Mouse (Mus musculus): ENCODE data around the gene Tmem200b. TPM values are rescaled to one million over a fixed set of nuclear protein-coding genes. Genes with fewer than 3 reads are reported as not detected.
A peak's percentile ranks its signal among the peaks of the same experiment; 100 is the strongest.

Gene Tmem200b
- total RNA-seq, 2 experiments from 2014 or later = 9.4 to 12.8 TPM

DNA sequence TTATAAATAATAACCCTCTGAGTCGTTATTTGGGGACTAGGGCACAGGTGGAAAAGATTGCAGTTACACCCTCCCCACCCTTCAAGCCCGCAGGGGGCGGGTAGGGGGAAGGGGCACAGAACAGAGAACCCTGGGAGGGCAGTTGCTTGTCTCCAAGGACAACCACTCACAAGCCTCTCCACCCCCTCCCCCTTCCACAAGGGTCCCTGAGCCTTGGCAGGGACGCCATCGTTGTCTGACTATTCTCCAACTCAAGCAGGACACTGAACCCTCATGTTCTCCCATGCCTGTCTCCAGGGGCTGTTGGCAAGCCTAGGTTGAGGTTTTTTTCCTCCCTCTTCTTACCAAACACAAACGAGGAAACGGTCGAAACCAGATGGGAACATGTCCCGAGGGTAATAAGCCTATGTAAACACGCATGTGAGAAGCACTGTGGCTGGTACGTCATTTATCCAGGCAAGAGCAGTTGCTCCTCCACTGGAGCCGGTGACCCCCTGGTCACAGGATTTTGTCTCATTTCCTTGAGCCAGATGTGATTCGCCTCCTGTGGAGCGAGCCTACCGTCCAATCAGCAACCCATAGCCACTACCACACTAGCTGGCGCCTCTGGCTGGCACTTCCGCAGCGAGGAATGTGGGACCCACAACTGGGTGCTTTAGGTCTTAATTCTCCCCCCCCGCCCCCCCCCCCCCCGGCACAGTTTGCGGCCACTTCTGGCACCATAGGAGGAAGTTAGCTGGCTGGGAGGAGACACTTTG is 11.2 kb upstream of the Tmem200b start:
- peak; percentile 39 for DNase-seq

DNA sequence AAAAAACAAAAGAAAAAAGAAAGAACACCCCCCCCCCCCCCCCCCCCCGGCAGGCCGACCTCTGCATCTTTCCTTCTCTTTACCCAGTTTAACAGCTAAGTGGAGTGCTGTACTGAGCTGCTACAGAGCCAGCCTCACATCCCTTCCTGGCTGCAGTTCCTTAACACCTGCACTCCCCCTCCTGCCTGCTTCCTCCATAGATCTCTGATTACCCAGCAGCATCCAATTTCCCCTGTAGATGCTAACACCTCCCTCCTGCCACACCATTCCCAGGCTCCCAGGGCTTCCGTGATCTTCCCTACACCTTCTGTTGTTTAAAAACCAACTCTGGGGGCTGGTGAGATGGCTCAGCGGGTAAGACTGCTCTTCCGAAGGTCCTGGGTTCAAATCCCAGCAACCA is 10.1 kb upstream of the Tmem200b start:
- no peak for DNase-seq

- DNase-seq = no peak
Observed at GRCm38 (mm10) chr4:131913526-131913925, 8.0 kb upstream of the Tmem200b start.

GRCm38 (mm10) chr4:131914046-131914643 is 7.4 kb upstream of the Tmem200b start:
- no peak for DNase-seq

- DNase-seq = peak; percentile 51
Observed at GRCm38 (mm10) chr4:131914891-131915469, 6.6 kb upstream of the Tmem200b start.

DNA sequence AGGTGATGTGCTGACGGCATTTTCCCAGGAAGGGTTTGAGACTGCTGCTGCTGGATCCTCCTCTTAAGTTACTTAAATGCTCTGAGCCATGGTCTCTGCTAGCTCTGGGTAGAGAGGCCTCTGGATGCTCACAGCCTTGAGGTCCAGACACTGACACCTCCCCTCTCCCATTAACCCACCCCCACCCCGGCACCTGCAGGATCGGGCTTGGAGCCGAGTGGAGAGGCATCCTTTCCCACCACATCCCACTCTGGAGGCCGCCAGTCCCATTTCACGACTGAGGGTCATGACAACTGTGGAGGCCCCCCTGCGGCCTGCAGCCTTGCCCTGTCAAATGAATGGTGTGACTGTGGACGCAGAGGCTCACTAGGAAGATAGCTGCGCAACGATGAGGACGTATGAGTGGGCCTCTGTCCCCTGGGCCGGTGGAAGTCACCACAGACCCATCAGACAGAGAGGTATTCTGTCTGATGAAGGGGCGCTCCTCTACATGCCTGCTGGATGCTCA is 5.7 kb upstream of the Tmem200b start:
- no peak for DNase-seq

DNA sequence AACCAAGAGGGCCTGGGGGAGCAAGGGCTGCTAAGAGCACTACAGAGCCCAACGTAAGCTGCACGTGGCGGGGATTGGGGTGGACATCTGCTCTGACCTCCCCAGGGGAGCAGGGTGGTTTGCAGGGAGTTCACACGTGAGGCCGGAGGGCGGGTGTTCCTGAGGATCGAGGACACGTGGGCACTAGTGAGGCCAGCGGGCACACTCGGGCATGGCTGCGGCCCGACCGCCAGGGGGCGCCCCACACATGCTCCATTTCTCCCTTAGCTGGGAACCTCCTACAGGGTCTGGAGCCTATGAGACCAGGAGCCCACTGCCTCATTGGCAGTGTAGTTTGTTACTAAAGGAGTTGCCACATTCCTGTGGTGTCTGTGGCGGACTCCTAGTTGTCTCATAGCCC is 5.1 kb upstream of the Tmem200b start:
- peak; percentile 90 for DNase-seq

DNA sequence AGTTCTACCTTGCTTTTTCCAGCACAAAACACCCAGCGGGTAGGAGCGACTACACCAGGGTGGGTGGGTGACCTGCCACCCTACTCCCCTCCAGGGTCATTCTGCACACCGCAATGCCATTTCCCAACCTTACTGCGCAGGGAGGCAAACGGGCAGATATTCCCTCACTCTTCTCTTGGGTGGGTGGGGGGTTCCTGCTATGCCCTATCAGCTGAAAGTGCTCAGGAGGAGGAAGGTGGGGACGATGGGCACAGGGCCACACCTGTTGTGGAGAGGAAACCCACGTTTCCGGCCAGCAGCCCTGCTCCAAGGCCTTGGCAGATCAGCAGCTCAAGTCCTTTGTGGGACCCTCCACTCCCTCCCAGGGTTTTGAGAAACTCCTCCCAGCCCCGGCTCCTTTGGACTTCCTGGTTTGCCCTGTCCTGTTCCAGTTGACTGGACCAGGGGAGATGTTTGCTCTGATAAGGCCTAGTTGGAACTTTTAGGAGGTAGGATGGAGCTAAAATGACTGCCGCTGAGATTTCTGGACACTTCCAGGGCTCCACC is 4.5 kb upstream of the Tmem200b start:
- peak; percentile 19 for DNase-seq

DNA sequence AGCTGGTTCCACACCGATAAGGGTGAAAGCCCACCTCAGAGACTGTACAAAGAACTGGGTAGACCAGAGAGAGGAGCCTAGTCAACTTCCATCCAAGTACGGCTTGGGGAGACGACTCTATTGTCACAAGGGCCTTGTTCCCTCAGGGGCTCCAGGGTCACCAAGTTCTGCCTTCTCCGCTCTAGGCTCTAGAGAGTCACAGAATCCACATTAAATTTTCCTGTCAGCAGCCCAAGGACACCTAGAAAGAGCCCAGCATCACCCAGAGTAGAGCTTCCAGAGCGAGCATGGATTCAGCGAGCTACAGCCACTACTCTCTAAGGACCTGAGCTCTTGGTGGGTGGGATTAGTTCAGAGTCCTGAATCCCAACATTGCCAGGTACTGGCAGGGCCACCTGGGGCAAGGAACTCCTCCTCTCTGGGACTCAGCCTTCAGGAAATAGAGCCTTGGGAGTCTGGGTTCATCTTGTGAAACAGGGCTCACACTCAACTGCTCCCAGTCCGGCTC is 3.5 kb upstream of the Tmem200b start:
- DNase-seq = no peak

GRCm38 (mm10) chr4:131918711-131919500 is 2.7 kb upstream of the Tmem200b start:
- peak; percentile 56 for DNase-seq

DNA sequence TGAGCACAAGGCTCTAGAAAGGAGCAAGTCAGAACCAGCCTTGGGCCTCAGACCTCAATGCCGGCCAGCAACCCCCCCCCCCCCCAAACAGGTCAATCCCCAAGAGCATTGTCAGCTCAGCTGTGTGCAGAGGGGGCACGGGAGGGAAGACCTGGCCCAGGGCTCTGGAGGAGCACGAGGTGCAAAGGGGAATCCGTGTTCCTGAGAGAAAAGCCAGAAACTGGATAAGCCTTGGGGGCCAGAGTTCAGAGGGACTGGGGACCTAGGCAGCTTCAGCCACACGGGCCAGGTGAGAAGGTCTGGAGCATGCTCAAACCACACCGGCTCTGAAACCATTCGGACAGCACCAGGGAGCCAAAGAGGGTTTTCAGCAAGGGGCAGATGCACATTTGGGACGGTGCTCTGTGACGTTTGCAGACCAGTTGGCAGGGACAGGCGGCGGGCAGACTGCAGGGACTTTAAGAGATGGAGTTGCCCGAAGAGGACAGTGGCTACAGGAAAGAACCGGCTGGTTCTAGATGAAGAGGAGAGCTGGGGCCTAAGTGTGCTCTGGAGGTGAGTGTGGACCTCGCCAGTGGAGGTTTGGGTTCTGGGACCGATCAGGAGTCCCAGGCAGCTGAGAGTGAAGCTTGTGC is 1.9 kb upstream of the Tmem200b start:
- no peak for DNase-seq

DNA sequence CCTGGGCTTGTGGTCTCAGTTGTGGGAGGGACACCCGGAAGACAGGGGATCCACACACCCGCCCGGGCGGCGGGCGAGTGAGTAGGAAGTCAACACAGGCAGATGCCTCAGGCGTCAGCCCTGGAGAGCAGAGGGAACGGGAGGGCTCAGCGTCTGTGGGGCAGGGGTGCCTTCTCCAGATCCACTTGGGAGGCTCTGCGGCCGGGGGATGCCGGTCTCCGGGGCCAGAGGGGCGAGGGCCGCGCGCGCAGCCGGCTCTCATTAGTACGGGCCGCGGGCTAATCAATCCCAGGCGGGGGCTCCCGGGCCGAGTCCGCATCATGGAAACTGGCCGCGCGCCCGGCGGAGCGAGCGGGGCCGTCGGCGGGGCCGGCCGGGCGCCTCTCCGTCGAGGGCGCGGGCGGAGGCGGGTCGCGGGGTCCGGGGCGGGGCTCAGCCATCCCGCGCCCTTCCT is 1.4 kb upstream of the Tmem200b start:
- peak; percentile 79 for DNase-seq

DNA sequence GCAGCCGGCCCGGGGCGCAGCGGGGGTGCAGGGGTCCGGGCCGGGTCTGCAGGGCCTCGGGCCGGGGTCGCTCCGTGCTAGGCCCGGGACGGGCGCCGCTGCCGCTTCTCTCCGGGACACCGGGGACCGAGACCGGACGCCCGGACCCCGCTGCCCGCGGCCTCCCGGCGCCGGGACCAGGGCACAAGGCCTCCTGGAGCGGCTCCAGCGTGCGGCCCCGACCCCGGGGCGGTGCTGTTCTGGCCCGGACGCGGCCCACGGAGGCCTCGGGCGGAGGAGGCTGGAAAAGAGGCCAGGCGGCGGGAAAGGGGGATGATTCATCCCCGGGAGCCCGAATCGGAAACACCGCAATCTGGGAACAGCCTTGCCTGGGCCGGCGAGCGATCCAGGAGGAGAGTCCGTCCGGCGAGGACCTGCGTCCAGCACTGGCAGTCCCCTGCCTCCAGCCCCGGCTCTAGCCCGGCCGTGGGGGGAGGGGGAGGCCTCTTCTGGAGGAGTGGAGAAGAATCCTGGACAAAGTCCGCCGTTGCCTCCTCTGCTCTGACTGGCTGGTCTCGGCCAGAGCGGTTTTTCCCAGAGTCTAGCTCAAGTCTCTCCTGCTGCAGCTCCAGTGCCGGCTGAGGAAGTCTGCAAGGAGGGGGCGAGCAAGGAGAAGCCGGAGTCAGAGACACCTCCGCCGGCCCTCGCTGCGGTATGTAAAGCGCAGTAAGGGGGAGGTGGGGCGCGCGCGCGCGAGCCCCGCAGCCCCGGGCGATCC is 798 bp upstream of the Tmem200b start:
- peak; percentile 77 for DNase-seq

GRCm38 (mm10) chr4:131922404-131922803 is 833 bp downstream of the Tmem200b start:
- DNase-seq = no peak

DNA sequence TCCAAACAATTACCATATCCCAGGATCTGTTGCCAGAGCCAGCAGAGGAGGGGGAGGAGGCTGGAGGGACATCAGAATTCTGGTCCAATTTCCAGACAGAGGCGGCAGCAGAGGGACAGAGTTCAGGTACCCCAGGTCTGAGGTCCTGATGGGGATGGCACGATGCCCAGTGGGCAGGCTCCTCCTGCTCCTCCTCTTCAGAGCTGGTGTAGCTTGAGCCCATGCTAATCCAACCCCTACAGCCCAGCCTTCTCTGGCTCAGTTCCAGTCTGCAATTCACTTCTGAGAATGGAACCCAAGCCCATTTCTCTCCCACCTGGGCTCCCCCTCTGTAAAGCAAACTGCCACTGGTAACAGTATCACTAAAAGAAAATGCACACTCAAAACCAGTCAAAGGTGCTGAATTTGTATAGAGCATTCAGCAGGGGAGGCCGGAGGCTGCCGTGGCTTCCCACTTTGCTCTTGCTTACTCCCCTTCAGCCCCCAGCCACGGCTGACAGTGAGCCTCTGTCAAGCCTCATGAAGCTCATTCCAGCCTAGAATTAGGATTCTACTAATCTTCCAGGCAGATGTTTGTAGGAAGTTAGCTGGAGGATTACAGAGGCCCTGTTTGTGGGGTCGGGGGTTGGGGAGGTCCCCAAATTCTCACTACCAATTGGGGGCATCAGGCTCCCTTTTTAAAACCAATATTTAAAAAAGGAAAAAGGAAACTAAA is 2.7 kb downstream of the Tmem200b start:
- peak; percentile 29 for DNase-seq

DNA sequence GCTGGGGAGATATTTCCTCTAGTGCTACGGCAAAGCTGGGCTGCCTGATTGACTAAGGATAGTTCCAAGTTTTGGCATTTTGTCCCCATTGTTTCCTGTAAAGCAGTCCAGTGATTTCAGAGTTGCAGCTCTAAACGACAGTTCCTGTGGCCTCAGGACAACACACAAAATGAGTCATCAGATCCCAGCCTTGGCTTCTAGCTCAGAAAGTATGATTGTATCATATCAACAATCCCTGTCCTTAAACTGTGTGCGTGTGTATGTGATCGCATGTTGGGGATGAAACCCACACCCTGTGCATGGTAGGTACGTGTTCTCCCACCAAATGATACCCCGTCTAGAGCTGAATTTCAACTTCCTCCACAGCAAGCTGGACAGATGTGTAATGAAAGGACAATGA is 7.6 kb downstream of the Tmem200b start:
- DNase-seq = no peak

- no peak for DNase-seq
Observed at GRCm38 (mm10) chr4:131939459-131939858, 17.9 kb downstream of the Tmem200b start.

- no peak for DNase-seq
Observed at GRCm38 (mm10) chr4:131940846-131941245, 19.3 kb downstream of the Tmem200b start.

DNA sequence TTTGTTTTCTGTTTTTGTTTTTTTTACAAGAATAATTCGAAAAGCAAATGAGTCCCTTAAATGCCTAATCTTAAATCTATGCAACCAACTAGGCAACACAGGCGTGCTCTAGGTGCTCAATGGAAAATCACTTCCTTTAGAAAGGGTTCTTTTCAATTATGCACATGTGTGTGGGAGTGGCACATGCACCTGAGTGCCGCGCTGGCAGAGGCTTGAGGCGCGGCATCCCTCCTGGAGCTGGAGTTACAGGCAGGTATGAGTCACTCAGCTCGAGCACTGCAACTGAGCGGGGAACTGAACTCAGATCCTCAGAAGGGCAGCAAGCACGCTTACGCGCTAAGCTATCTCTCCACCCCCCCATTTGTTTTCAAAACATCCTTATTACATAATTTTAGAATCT is 26.3 kb downstream of the Tmem200b start:
- no peak for DNase-seq

- DNase-seq = no peak
Observed at GRCm38 (mm10) chr4:131949903-131950302, 28.3 kb downstream of the Tmem200b start.
